Mouse (Mus musculus): Measurements from ENCODE around the gene Car5b.

Car5b gene

GRCm38 (mm10) chrX:163957803-163958466 lies 69.9 kb downstream of the Car5b start:
- peak; percentile 37 to 57 for DNase-seq

DNA sequence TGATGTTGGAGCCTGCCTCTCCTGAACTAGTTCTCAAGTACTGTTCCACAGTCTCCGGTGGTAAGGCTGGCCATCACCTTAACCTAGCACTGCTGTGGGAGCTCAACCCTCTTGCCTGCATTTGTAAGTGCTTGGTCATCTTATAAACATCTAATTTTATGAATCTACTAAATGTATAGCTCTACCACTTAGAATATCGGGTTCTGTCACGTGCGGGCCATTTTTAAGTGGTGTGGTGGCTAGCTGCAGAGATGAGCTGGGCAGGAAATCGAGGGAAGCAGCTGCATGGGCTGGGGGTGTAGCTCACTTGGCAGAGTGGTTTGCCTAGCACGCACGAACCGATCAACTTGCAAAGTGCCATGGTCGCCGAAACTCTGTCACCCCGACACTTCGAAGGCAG lies 70.4 kb downstream of the Car5b start:
- DNase-seq = no peak

GRCm38 (mm10) chrX:163951618-163952017 lies 76.2 kb downstream of the Car5b start:
- DNase-seq = no peak

- DNase-seq = no peak
These were observed 83.4 kb downstream of the Car5b start for GRCm38 (mm10) chrX:163944381-163944780.

DNA sequence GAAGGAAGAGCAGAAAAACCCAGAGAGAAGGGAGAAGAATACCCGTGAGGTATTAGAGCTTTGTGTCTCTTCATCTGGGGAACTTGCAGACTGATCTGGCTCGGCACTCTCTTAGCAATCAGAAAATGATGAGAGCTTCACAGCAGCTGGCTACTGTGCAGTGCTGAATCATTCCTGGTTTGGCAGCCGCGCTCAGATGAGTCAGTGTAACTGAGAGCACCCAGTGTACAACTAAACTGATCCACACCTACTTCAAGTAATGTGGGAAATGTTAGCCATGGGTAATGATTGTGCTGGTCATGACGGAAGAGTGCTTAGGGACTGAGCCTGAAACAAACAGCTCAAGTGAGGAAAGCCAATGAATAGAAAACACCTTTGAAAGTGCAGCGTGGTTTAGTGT lies 89.2 kb downstream of the Car5b start:
- DNase-seq = no peak

- DNase-seq = no peak
These were observed 93.1 kb downstream of the Car5b start for GRCm38 (mm10) chrX:163934731-163935130.

GRCm38 (mm10) chrX:163929550-163929949 lies 98.2 kb downstream of the Car5b start:
- no peak for DNase-seq
